Mouse (Mus musculus) hindbrain, embryonic 14.5 days (tissue): ENCODE measurements around the gene Smc1a. TPM values are rescaled to one million over a fixed set of nuclear protein-coding genes. Genes with fewer than 3 reads are reported as not detected.

Experiments
- polyA plus RNA-seq: library from polyadenylated mRNA; unstranded; fragments of >200 nt; fragmentation: Nextera tagmentation; extraction: Ambion mirVana; gene quantifications from 2 replicates; pipeline ENCODE4 v1.2.1, GENCODE M21; 2014

Smc1a gene
- polyA plus RNA-seq, 1 experiment from 2014 or later, result 67.4 TPM

Other genes starting within 250 kb of the Smc1a start
- 63.1 and 72.7 TPM in 2 replicates for gene Huwe1, start 215.6 kb upstream of the Smc1a start, polyA plus RNA-seq
- 116 and 117 TPM in 2 replicates for gene Hsd17b10, start 14.6 kb upstream of the Smc1a start, polyA plus RNA-seq
- gene Ribc1, start 133 bp upstream of the Smc1a start, polyA plus RNA-seq, result 0.86 and 2.6 TPM in 2 replicates
- gene Iqsec2, start 127.8 kb downstream of the Smc1a start, polyA plus RNA-seq, result 8.4 and 9.5 TPM in 2 replicates
- 24.6 and 25.1 TPM in 2 replicates for gene Kdm5c, start 216.6 kb downstream of the Smc1a start, polyA plus RNA-seq